Mouse (Mus musculus): ENCODE measurements around the gene Fbxw10. TPM values are rescaled to one million over a fixed set of nuclear protein-coding genes. Genes with fewer than 3 reads are reported as not detected.

Fbxw10 gene
- polyA plus RNA-seq, 1 experiment from 2014 or later: 0.84 TPM

DNA sequence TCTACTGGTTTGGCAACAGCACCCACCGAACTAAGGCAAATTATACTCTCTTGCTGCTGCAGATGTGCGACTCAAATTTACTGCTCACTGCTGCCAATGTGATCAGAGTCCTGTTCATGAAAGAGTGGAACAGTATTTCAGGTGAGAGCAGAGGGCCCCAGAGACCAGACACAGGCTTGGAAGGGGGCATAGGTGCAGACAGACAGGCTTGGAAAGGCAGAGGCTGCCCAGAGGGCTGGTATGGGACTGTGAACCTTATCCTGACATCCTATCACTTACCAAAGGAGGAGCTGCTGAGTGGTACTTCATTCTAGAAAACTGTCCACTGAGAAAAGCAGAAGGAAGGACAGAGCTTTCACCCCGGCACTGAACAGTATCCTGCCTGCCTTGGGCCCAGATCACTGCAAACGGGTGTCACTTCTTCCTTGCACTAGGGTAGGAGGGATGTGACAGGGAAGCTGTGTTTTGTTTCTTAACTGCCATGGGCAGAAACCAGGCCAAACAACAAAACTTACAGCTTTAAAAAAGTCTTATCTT is 854 bp downstream of the Fbxw10 start:
- Histone ChIP-seq H3K9me3 (no peaks in the 10 kb centered on the region), H3K27ac (peak overlapping the region; percentile 80), H3K9ac (peak overlapping the region; percentile 48; the same call in 1 of the 2 replicates), H3K4me3 (peak overlapping the region; percentile 35; the same call in 1 of the 2 replicates), H3K4me2 (replicated peaks) (peak overlapping the region; percentile 58), H3K27me3 (no peaks in the 10 kb centered on the region), H3K4me1 (peaks cover 25% of the 10 kb centered on the region), H3K36me3 (no peaks in the 10 kb centered on the region)
- 25% methylated on average over 4 of the region's 4 CpGs for WGBS
- ATAC-seq (ENCODE audit: low FRiP score, low read depth): 0 out of 2 replicates have a peak, but pooled peaks have one; percentile 11

DNA sequence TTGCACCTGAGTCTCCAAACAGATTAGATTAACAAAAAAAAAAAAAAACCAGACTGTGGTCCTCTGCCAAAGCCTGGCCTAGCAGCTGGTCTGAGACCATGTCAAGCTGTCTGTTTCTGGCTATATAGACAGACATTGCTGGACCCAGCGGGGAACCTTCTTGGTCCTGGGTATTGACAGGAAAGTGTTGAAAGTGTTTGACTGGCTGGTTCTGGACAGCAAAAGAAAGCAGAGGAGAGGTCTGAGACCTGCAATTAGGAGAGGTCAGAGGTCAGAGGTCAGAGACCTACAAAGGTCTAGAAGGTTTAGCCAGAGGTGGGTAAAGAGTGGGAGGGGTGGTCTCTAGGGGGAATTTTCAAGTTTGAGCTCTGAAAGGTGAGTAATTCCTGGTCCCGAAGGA is 1.4 kb downstream of the Fbxw10 start:
- no peak overlapping the region for H3K4me2 ChIP-seq (replicated peaks)
- H3K27ac ChIP-seq: no peak overlapping the region
- H3K27me3 ChIP-seq: no peaks in the 10 kb centered on the region
- ATAC-seq (ENCODE audit: low FRiP score, low read depth): no peak
- no peaks in the 10 kb centered on the region for H3K9me3 ChIP-seq
- no peak overlapping the region for H3K4me3 ChIP-seq
- WGBS: 42% methylated on average over 2 of the region's 2 CpGs
- 0 out of 2 replicates have a peak overlapping the region, but pooled peaks have one; percentile 13 for H3K9ac ChIP-seq
- peaks cover 25% of the 10 kb centered on the region for H3K4me1 ChIP-seq
- no peaks in the 10 kb centered on the region for H3K36me3 ChIP-seq

DNA sequence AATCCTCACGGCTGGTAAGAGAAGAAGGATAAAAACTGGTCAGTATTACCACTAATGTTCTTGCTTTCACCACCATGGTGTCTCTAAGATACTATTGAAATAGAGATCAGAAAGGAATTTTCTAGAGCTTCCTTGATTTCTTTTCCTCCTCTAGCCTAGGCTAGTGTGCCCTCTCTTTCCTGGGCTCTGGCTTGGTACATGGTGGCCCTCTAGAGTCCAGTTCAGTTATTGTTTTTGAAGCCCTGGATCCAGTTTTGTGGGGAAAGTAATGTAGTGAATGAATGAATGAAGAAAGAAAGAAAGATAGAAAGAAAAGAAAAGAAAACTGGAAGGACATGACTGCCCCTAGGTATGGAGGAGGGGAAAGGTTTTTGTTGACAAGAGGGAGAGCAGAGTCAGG is 4.3 kb downstream of the Fbxw10 start:
- no peak for ATAC-seq (ENCODE audit: low FRiP score, low read depth)

DNA sequence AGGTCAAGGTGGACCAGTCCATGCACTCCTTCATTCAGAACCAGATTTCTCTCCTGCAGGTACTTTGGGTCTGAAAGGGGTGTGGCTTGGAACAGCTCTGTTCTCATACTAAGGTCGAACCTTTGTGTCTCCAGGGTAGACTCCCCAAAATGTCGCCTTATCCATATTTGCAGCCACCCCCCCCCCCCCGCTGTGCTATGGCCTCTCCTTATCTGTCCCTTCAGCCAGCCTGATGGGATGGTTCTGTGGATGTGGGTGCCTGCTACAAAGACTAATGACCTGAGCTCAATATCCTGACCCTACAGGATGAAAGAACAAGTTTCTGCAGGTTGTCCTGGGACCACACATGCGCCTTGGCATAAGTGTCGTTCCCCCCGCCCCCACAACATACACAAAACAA is 6.5 kb downstream of the Fbxw10 start:
- Histone ChIP-seq H3K9me3 (no peaks in the 10 kb centered on the region), H3K9ac (no peak overlapping the region), H3K4me3 (no peak overlapping the region), H3K27ac (no peak overlapping the region), H3K4me2 (replicated peaks) (no peak overlapping the region), H3K36me3 (no peaks in the 10 kb centered on the region), H3K4me1 (peaks cover 3% of the 10 kb centered on the region), H3K27me3 (no peaks in the 10 kb centered on the region)
- ATAC-seq (ENCODE audit: low FRiP score, low read depth): no peak
- 89% methylated on average over 6 of the region's 6 CpGs for WGBS

More for the DNA sequence above, 4.3 kb downstream of the Fbxw10 start:
- H3K4me2 ChIP-seq (replicated peaks): no peak overlapping the region
- peaks cover 17% of the 10 kb centered on the region for H3K4me1 ChIP-seq
- H3K9me3 ChIP-seq: no peaks in the 10 kb centered on the region
- WGBS: 78% methylated on average over 1 of the region's 1 CpGs
- H3K36me3 ChIP-seq: no peaks in the 10 kb centered on the region
- H3K9ac ChIP-seq: no peak overlapping the region
- no peaks in the 10 kb centered on the region for H3K27me3 ChIP-seq
- H3K27ac ChIP-seq: no peak overlapping the region
- no peak overlapping the region for H3K4me3 ChIP-seq

DNA sequence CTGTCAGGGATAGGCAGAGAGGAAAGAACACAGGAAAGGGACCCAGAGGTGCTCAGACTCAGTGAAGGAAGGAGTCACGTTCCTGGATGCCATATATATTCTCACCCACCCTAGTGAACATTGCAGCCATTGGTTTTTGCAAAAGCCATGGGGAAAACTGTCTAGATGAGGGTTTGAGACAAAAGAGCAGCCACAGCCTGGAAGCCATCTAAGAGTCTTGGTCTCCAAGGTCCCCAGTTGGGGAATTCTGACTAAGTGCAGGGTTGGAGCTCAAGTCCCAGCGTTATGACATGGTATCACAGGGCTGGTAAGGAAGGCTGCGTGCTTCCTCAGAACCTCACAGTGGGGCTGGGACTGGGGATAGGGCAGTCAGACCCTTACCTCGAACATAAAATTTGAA is 18.7 kb downstream of the Fbxw10 start:
- Histone ChIP-seq H3K4me2 (replicated peaks) (no peak overlapping the region), H3K9ac (no peak overlapping the region), H3K36me3 (no peaks in the 10 kb centered on the region), H3K4me1 (no peaks in the 10 kb centered on the region), H3K9me3 (no peaks in the 10 kb centered on the region), H3K4me3 (no peak overlapping the region), H3K27ac (no peak overlapping the region), H3K27me3 (no peaks in the 10 kb centered on the region; the same call in 1 of the 2 replicates)
- 80% methylated on average over 4 of the region's 4 CpGs for WGBS
- ATAC-seq (ENCODE audit: low FRiP score, low read depth): no peak

DNA sequence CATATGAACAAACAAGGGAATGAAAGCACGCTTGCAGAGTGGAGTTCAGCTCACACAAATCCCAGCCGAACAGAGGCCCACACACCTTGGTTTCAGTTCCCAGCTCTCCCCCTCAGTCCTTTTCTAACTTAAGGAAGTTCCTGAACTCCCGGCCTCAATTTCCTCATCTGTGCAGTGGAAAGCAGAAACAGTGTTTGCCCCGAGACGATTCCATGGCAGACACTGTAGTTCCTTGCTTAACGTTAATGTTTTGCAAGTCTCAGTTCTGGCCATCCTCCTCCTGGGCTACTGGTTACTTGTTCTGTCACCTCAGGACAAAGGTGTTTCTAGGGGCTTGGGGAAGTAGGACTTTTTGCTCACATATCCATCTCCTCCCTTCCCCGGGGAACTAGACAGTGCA is 19.8 kb downstream of the Fbxw10 start:
- Histone ChIP-seq H3K36me3 (no peaks in the 10 kb centered on the region), H3K27ac (no peak overlapping the region), H3K9ac (no peak overlapping the region), H3K4me3 (no peak overlapping the region), H3K27me3 (no peaks in the 10 kb centered on the region; the same call in 1 of the 2 replicates), H3K4me1 (no peaks in the 10 kb centered on the region), H3K9me3 (no peaks in the 10 kb centered on the region), H3K4me2 (replicated peaks) (no peak overlapping the region)
- 75% methylated on average over 7 of the region's 7 CpGs for WGBS
- no peak for ATAC-seq (ENCODE audit: low FRiP score, low read depth)

DNA sequence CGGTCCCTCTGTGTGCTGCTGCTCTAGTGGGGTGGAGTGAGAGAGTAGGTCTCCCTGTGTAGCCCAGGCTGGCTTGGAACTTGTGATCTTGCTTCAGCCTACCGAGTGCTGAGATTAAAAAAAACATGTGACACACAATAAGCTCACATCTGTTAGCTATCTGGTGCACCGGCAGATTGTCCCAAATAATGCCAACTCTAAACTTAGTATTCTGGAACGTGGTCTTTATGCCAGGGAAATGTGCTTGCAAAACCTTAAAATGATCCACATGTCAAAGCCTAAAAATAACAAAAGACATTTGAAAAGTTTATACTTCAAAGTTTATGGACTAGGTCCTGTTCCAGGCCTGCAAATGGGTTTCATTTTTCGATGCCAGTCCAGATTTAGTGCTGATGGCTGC is 22.3 kb downstream of the Fbxw10 start:
- WGBS: 51% methylated on average over 5 of the region's 5 CpGs
- Histone ChIP-seq H3K27ac (no peak overlapping the region), H3K9ac (no peak overlapping the region), H3K4me1 (no peaks in the 10 kb centered on the region), H3K27me3 (no peaks in the 10 kb centered on the region; the same call in 1 of the 2 replicates), H3K9me3 (no peaks in the 10 kb centered on the region), H3K36me3 (no peaks in the 10 kb centered on the region), H3K4me3 (no peak overlapping the region), H3K4me2 (replicated peaks) (no peak overlapping the region)
- no peak for ATAC-seq (ENCODE audit: low FRiP score, low read depth)

DNA sequence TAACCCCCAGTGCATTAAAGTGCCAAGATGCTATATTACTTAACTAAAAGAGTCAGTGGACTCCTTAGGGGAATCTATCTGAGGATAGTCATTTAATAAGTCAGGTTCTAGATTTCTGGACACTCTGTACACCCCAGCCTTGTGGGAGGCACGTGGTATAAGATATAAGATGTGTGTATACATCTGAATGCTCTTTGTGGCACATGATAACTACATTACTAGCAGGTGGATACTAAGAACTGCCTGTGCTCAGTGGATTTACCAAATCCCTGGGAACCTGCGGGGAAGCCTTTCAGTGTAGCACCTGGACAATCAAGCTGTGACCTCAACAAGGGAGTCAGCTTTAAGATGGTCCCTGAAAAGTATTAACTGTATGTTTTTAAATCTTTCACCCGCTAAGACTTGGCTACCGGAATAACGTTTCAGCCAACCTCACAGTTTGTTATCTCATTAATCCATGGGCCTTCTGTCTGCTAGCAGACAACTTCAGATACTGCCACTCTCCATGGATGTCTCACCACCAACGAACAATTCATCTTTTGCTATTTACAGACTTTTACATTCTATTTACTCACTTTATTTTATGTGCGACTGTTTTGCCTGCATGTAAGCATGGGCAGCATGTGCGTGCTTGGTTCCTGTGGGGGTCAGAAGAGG is 23.0 kb downstream of the Fbxw10 start:
- no peak overlapping the region for H3K4me2 ChIP-seq (replicated peaks)

DNA sequence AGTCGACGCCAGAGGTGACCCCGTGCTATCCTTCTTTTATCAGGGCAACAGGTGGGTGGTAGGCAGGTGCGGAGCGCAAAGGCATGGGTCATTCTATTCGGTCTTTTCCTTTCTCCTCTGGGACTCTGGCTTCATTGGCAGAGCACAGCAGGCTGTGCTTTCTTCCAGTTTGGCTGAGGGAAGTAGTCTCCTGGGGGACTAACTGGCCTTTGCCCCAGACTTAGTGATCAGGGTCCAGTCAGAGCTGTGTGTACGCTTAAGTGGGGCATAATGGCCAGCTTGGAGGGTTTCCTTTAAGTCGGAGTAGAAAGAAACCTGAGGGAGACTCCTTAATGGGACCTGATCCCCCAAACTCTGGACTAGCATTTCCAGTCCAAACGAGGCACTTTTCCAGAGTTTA is 26.6 kb downstream of the Fbxw10 start:
- WGBS: 72% methylated on average over 9 of the region's 9 CpGs
- no peak overlapping the region for H3K9ac ChIP-seq
- no peak overlapping the region for H3K4me3 ChIP-seq
- no peaks in the 10 kb centered on the region for H3K36me3 ChIP-seq
- no peaks in the 10 kb centered on the region for H3K9me3 ChIP-seq
- ATAC-seq (ENCODE audit: low FRiP score, low read depth): no peak
- H3K27me3 ChIP-seq: no peaks in the 10 kb centered on the region
- H3K27ac ChIP-seq: no peak overlapping the region
- H3K4me1 ChIP-seq: no peaks in the 10 kb centered on the region
- H3K4me2 ChIP-seq (replicated peaks): no peak overlapping the region

More for the DNA sequence above, 23.0 kb downstream of the Fbxw10 start:
- ATAC-seq (ENCODE audit: low FRiP score, low read depth): no peak
- Histone ChIP-seq H3K27me3 (no peaks in the 10 kb centered on the region; the same call in 1 of the 2 replicates), H3K9me3 (no peaks in the 10 kb centered on the region), H3K9ac (no peak overlapping the region), H3K27ac (no peak overlapping the region), H3K4me3 (no peak overlapping the region), H3K36me3 (no peaks in the 10 kb centered on the region), H3K4me1 (no peaks in the 10 kb centered on the region)
- WGBS: 79% methylated on average over 8 of the region's 8 CpGs

DNA sequence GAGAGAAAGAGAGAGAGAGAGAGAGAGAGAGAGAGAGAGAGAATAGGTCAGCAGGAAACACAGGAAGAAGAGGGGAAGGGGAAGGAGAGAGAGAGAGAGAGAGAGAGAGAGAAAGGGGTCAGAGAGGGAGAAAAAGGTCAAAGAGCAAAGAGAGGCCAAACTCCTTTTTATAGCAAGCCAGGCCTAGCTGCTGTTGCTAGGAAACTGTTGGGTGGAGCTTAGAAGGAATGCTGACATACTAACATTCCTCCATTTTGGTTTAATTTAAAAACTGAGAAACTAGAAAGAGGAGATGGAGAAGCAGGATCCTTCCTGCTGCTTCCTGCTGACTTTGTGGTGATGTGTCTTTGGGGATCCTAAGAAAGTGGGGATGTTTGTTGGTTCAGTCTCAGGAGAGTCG is 28.8 kb downstream of the Fbxw10 start:
- no peak overlapping the region for H3K27ac ChIP-seq
- no peaks in the 10 kb centered on the region for H3K36me3 ChIP-seq
- H3K27me3 ChIP-seq: no peaks in the 10 kb centered on the region
- H3K4me1 ChIP-seq: peaks cover 8% of the 10 kb centered on the region; the same call in 1 of the 2 replicates
- WGBS: 79% methylated on average over 1 of the region's 1 CpGs
- H3K9ac ChIP-seq: no peak overlapping the region
- no peaks in the 10 kb centered on the region for H3K9me3 ChIP-seq
- no peak for ATAC-seq (ENCODE audit: low FRiP score, low read depth)
- no peak overlapping the region for H3K4me3 ChIP-seq
- no peak overlapping the region for H3K4me2 ChIP-seq (replicated peaks)

DNA sequence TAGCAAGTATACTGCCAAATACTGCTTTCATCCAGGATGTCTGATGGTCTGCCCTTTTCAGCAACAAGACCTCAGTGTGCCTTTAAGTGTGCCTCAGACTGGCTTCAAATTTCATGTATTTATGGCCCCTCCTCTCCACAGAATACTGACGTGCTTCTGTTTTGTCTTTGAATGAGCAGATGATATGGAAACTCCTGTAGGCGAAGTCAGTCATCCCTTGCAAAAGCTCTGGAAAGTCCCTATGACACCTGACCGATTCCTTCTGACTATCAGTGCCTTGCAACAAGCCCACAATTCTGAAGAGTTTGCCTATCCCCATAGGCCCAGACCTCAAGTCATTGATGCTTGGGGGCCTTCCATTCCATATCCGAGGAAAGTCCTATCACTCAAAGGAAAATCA is 29.6 kb downstream of the Fbxw10 start:
- Histone ChIP-seq H3K4me2 (replicated peaks) (no peak overlapping the region), H3K9me3 (no peaks in the 10 kb centered on the region), H3K27ac (no peak overlapping the region), H3K36me3 (no peaks in the 10 kb centered on the region), H3K27me3 (no peaks in the 10 kb centered on the region), H3K4me3 (no peak overlapping the region), H3K4me1 (peaks cover 8% of the 10 kb centered on the region; the same call in 1 of the 2 replicates), H3K9ac (no peak overlapping the region)
- ATAC-seq (ENCODE audit: low FRiP score, low read depth): no peak
- WGBS: 77% methylated on average over 4 of the region's 4 CpGs

DNA sequence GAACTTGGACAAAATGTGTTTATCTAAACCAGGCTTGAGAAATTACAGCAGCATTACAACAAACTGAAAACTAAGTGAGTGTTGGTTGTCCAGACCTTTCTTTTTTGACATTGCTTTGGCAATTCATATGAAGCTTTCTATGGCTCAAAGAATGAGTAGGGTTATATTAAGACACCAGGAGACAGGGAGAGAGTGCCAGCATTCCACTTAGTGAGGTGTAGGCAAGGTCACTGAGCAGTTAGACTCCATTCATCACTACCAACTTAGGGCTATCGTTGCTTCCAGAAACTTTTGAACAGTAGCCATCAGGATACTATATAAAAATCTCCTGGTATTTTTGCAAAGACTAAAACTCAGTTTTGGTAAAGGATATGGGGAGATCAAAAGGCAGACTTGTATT is 30.5 kb downstream of the Fbxw10 start:
- Histone ChIP-seq H3K27me3 (no peaks in the 10 kb centered on the region), H3K4me2 (replicated peaks) (no peak overlapping the region), H3K4me1 (peaks cover 8% of the 10 kb centered on the region; the same call in 1 of the 2 replicates), H3K36me3 (peaks cover 5% of the 10 kb centered on the region; the same call in 1 of the 2 replicates), H3K9ac (no peak overlapping the region), H3K9me3 (no peaks in the 10 kb centered on the region), H3K27ac (no peak overlapping the region), H3K4me3 (no peak overlapping the region)
- ATAC-seq (ENCODE audit: low FRiP score, low read depth): no peak
- WGBS: 86% methylated on average over 1 of the region's 1 CpGs

Data from limb, embryonic 13.5 days (tissue).